Mouse (Mus musculus) thymus, postnatal 10 days (tissue): ENCODE measurements around the gene Ehd3.
"Not testable (repeated sequence)": the region's sequence is repeated elsewhere in the genome, so short reads cannot be mapped to it uniquely, and the experiment has no call there.

Source experiments
- DNase-seq, 2 experiments: peaks; one replicate each; pipeline ENCODE4 v3.0.0; 2021; ENCODE audit warnings: low spot score in 2 of 2

The Ehd3 gene

DNA sequence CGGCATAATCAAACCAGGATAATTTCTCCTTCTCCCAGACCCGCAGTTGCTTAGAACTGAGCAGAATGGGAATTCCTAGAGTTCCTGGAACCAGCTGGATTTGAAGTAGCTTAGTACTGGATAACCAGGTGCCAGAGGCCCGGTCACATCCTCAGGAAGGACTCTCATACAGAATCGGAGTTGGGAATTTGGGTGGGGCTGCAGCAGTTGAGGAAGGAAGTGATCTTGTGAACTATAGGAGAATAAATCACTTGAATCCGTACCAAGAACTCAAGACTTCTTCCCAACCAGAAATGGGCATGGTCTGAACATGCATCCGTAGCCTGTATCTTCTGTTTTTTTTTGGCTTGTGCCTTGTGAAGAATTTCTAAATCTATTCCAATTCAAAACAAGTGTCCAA, 22.2 kb downstream of the Ehd3 start:
- DNase-seq = no peak

DNA sequence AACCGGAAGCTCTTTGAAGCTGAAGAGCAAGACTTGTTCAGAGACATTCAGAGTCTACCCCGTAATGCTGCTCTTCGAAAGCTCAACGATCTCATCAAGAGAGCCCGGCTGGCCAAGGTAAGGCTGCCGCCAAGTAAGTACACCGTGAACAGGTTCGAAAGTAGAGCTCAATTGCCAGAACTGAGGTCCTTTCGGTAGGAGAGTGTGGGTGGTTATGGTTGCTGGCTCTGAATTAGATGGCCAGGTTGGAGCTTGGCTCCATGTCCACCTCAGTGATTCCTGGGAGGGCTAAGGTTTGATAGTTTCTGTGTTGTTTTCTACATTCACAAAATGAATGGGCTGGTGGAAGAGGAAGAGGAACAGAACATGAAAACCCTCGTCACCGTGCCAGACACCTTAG, 23.5 kb downstream of the Ehd3 start:
- DNase-seq = no peak

DNA sequence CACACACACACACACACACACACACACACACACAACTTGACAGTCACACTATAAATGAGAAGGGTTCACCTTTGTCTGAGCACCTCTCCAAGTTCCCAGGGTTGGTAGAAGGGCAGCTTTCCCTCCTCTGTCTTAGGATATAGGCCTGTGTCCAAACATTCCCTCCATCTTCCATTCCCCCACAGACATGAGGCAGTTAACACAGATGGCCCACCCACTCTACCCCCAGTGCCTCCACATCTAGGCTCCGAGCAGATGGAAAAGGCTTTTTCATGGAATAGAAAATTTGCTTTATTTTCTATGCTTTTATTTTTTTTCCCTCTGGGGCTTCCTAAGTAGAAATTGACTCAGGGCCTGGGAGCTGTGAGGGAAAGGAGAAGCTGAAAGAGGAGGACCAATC, 26.6 kb downstream of the Ehd3 start:
- no peak for DNase-seq

DNA sequence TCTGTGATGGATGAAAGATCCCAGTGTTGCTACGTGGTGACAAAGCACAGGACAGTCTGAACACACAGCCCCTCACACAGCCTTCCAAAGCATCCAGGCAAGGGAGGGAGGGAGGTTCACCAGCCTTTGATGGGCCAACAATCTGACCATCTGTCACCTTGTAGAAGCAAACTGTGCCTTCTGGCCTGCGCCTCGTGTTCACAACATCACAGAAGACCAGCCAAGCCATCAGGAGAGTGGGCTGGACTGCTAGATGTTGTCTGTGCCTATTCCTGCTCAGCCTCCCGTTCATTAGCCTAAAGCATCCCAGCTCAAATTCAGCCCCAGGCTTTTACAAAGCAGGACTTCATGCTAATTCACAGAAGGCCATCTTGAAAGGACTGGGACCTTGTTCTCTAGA, 27.5 kb downstream of the Ehd3 start:
- no peak for DNase-seq

DNA sequence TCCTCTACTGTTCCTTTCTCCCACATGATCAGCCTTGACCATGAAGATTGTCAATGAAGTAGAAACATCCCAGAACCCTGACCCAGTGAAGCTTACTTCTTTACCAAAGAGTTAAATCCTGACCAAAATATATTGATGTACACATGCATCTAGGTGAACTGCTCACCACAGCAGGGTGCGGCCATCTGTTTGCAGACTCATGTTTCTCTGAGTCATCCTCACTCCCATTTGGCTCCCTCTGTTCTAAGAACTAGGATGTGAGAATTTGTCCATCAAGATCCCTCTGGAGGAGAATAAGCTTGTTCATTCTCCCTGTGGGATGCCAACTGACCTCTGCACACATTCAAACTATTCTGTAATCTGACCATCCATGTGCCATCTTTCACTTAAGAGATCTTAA, 29.0 kb downstream of the Ehd3 start:
- DNase-seq = no peak

DNA sequence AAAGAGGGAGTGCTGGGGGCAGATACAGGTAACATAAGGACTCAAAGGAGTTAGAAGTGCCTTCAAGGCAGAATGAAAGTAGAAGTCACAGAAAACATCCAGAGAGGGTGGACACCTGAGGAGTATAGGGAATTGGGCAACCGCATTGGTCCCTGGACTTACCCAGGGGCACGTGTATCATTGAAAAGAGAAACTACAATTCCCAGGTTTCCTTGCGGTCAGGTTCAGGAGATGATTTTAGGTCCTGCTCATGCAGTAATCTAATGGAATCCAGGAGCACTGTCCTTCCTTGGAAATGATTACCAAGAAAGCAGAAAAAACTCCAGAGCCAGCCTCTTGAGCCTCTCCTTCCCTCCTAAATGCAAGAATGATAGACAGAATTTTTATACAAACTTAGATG, 29.5 kb downstream of the Ehd3 start:
- no peak for DNase-seq

DNA sequence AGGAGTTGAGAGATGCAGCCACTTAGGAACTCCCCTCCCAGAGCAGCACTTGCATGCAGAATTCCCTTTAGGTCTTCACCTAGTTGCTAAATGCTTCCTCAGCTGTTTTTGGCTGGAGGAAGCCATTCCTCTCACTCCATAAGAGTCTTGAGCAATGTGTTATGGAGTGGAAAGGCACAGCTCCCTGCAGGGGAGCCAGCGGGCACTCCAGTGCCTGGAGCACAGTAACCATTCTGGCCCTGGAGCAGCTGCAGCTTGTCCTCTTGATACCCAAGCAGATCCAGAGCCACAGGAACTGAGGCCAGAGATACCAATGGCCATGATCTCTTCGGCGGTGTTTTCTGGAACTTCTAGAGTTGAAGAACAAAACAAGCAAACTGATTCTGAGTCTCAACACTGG, 32.7 kb downstream of the Ehd3 start:
- DNase-seq = no peak

DNA sequence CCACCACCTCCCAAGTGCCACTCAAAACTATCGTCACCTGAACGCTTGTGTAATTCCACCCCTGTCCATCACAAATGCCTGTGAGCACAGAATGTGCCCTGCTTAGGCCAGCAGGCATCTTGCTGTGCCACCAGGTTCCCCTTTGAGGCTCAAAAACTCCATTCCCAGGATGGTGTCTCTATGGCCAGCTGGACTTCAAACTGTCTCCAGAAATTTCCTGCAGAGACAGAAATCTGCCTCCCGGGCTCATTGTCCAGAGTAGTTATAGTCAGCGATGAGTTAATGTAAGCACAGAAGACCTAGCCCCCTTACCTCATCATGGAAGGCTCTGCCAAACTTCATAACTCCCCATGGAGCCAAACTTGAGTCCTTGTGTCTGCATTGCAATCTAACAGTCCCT, 33.3 kb downstream of the Ehd3 start:
- no peak for DNase-seq

DNA sequence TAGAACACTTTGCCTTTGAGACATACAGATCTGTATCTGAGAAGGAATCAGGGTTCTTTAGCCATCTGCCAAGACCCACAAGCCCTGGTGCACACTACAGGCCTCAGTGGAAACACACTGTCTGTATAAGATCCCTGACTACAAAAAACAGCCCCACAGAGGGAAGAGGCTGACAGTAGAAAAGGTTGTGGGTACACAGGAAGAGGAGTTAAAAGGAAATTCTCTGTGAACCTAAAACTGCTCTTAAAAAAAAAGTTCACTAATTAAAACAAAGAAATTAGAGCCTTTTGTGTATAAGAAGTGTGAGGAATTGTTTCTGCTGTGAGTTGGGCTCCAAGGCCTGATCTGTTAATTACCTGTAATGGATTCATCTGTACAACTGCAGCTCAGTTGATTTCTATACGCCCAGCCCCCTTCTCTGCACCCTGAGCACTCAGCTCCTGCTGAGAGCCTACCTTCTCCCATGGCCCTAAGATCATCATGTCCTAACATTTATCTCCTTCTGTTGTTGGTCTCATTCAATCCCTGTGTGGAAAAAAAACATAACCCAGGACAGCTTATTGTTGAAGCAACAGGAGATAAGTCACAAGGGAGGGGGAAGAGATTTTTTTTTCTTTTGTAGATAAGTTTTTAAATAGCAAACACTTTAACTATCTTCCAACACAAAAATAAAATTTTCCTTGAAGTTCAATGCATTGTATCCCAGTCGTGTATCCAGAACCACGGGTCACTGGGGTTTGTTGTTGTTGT, 35.3 kb downstream of the Ehd3 start:
- no peak for DNase-seq

DNA sequence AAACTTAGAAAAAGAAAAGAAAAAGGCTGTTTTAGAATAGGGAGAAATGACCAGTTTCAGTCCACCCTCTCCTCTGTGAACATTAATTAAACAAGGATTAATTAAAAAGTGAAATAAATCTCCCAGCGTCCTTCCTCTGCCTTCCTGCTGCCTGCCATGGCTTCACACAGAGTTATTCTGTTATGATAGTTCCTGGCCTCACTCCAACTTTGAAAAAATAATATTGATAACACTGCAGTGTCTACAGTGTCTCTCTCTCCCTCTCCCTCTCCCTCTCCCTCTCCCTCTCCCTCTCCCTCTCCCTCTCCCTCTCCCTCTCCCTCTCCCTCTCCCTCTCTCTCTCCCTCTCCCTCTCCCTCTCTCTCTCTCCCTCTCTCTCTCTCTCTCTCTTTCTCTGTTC, 35.9 kb downstream of the Ehd3 start:
- DNase-seq = not testable (repeated sequence)

DNA sequence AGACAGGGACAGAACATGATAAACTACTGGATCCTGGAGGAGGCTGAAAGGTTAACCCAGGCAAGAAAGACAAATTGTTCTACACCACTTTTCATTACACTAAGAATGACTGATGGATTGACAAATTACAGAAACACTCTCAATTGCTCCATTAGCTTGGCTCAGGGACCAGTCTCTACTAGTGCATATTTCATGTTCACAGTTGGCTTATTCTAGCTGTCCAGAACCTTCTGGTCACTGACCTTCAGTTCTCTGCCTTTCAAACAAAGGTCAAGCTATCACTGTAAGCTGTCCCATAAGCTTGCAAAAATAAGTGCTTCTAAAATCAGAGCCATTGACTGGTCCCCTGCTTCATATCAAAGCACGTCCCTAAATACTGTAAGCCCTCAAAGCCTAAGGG, 39.0 kb downstream of the Ehd3 start:
- DNase-seq = no peak

DNA sequence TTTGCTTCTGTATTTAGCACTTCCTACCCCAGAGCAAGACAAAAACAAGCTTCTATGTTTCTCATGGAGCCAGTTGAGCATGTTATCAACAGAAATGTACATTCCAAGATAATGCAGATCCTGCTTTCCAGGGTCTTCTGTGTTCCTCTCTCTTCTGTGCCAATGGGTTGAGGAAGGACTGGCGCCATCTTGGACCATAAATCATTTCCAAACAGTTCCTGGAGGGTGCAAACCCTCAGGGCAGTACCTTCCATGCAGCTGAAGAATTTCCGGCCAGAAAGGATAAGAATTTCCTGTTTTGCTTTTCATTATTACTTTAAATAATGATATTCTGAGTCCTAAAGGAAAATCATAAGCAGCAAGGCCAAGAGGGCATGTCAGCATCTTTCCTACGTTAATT, 41.7 kb downstream of the Ehd3 start:
- DNase-seq = no peak

DNA sequence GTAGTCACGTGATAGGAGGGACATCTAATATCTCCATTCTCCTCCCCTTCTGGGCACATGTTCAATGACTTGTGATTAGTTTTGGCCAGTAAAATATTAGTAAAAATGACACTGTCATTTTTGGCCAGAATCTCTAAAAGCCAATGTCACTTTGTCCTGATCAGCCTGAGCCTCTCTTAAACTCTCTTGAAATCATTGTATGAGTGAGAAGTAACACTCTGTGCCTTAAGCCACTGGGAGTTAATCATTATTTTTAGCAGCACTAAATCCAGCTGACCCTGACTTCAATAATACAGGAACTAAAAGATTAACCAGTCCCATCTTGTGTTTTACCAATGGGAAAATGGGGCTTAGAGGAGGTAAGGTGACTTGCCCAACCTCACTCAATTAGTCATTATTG, 43.5 kb downstream of the Ehd3 start:
- DNase-seq = no peak

DNA sequence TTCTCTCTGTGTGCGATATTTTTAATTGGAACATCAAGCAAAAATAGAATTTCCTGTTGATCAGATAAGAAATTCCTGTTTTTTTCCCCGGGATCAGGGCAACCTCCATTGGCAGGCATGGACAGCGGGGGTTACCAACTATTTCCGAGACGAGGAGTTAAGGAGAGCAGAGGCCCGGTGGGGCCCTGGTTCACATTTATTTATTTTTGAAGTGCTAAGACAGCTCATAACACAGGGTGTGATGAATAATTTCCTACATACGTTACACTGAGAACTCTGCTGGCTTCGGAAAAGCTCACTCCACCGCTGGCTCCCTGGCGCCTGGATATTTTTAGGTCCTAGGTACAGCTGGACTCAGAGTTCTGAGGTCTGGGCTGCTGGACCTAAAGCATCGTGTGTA, 49.1 kb downstream of the Ehd3 start:
- no peak for DNase-seq

DNA sequence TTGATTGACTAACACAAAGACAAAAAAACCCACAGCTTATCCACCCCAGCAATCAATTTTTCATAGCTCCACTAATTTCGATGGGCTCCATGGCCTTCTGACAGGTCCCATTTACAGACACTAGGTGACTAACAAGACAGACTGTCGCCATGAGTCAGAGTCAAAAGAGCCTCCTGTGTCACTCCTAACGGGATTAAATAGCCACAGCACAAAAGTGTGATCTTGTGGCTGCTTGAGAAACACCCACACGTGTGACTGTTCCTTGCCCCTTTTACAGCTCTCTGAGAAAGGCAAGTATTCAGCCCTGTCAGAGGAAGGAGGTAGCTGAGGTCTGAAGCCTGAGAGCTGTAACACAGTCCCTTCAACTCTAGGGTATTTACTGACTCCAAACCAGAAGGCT, 49.8 kb downstream of the Ehd3 start:
- no peak for DNase-seq

DNA sequence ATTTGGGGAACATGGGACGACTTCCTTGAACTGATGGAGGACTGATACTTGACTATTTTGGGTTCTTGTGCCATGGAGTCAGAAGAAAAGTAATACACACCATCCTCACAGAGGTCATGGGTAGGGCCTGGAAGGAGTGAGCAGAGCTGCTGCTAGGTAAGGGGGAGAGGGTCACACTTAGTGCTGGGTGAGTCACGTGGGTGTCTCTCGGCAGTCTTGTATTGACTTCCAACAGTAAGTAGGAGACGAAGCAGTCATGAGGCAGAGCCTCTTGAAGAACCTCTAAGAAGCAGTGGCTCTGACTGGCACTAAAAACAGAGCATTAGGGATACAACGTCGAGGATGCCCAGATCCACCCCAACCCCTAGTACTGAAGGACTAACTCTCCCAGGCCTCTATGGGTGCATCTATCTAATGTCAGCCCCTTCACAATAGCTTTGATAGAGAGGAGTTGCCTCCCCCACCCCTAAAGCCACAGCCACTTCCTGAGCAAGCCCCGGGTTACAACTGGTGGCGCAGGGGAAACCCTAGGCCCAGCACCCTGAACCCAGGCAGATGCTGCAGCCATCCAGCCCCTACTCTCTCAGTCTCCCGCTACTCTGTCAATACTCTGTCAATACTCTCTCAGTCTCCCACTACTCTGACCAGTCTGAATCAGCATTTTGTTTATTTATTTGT, 65.2 kb downstream of the Ehd3 start:
- peak; percentile 70 to 74 for DNase-seq

DNA sequence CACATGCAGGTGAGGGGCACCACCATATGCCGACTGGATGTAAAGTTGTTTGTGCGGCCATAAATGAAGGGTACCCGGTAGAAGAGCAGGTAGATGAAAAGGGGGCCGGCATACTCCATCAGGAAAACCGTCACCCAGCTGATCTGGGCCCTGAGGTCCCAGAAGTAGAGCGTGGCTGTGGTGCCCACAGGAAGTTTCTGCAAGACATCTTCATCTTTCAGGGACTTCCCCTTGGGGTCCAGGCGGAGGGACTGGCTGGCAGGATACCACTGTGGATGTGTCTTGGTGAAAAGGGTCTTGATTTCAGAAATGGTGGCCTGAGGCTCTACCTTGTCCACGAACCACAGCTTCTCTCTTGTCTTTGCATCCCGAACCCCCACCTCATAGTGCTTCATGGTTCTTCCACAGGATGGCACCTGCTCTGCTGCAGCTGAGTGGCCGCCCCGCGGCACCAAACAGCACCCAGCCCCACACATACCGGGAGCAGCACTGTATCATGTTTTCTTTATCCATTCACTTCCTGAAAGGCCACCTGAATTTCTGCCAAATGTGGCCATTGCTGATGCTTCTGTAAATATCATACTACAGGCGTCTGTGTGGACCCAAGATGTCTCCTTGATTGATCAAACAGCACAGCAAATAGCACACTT, 67.1 kb downstream of the Ehd3 start:
- DNase-seq = peak; percentile 27 to 33

DNA sequence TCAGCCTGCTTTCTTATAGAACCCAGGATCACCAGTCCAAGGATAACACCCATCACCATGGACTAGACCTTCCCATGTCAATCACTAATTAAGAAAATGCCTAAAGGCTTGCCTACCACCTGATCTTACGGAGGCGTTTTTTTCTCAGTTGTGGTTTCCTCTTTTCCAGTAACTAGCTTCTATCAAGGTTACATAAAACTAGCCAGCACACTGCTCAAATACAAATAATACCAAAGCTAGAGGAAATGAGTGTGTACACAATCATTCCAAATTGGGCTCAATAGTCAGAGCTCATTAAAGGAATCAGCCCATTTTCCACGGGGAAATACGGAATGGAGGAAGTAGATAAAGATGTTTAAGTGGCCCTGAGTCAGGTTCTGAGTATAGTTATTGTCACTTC, 71.3 kb downstream of the Ehd3 start:
- no peak for DNase-seq

DNA sequence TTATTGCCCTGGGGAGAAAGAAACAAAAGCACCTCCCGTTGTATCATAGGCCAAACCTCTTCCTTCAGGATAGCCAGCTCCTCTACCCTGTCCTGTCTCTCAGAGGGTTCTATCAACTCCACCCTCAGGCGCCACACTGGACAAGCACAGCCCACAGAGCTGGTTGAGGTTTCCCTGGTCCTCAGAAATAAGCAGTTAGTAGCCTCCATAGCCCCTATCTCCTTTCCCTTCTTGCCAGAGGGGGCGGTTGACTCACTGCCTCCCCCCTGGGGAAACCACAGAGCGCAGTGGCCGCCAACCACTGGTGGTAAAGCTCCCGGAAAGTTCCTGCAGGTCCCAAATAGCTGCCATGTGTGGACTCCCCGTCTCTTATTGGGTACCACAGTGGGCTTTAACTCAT, 71.7 kb downstream of the Ehd3 start:
- DNase-seq = no peak

DNA sequence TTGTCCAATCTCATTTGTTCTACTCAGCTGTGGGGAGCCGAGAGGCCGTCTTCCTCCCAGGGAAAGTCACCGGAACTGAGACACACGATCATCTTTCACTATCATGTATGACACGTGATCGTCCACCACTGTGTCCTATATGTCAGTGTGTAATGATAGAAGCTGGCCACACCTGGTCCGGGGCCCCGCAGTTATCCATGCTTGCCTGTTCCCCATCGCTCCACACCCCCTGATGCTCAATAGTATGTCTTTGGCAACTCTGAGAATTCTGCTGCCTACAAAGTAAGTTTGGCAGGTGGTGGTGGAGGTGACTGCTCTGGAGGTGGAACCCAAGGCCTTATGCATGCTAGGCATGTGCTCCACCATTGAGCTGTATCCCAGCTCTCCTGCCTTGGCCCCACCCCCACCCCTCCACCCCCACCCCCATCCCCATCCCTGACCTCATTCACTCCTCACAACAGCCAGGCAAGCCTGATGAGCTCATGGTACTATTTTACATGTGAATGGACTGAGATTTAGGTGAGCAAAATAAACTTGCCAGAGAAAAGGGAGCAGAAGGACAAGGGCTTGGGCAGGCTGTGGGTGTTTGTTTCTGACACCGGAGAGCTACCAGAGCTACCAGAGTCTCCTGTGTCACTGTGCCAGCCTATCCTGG, 75.5 kb downstream of the Ehd3 start:
- DNase-seq = no peak

DNA sequence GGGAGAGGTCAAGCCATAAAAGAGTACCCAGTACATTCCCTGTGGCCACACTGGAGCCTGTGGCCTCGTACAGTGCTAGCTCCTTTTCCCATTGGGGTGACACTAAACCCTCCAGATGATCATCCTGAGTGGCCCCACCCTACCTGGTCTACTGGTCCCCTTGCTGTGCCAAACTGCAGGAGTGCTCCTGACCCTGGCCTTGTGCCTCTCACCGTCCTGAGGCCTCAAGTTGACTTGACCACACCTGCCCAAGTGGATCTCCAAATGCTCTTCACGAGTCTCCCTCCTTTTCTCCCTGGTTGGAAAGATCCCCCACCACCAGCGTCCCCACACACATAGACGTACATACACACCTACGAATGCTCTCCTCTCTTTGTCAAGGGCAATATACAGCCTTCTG, 76.4 kb downstream of the Ehd3 start:
- no peak for DNase-seq

DNA sequence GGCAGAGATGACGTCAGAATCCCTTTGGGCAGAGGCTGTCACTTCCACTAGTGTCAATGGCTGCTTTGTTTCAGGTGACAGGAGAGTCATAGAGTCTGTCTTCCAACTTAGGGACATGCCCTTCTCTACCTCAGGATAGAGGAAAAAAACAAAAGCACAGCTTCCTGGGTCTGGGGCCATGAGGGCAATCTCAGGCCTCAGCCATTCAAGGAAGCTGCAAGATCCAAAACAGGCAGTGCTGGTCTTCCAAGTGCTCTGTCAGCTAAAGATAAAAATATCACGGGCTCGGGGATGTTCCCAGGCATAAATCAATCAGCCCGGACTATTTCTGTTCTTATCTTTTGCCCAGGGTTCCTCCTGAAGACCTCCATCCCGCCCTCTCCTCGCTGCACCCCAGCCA, 77.4 kb downstream of the Ehd3 start:
- no peak for DNase-seq
